Mouse (Mus musculus) adrenal gland, postnatal 36 days (tissue): Measurements from ENCODE around the gene Enpp3. TPM values are rescaled to one million over a fixed set of nuclear protein-coding genes. Genes with fewer than 3 reads are reported as not detected.
"Not testable (repeated sequence)": the region's sequence is repeated elsewhere in the genome, so short reads cannot be mapped to it uniquely, and the experiment has no call there.

Experiments used
- DNase-seq, 2 experiments: peaks; one replicate each; pipeline ENCODE4 v3.0.0; 2021; ENCODE audit warnings: mixed read lengths in 1 of 2
- total RNA-seq, 2 experiments: library from RNA; stranded (reverse); gene quantifications; 2 replicates each; pipeline ENCODE4 v1.2.3; 2021

Enpp3 gene
- total RNA-seq, 2 experiments from 2014 or later, result 1.3 to 1.8 TPM

DNA sequence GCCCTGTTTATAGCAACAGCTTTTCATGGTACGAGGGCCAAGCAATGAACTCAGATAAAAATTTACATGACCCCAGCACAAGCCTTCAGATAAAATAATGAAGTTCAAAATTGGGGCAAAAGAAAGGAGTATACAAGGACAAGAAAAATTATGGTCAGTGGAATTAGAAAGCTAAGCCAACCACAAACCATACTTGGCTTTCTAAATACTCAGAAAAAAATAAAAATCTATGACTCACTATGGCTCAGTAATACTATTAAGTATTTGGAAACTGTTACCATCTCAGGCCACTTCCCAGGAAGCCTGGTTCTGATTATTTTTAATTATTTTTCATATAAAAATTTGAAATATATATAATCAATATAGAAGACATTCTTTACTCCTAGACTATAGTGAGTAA lies 19.8 kb downstream of the Enpp3 start:
- DNase-seq, result no peak

DNA sequence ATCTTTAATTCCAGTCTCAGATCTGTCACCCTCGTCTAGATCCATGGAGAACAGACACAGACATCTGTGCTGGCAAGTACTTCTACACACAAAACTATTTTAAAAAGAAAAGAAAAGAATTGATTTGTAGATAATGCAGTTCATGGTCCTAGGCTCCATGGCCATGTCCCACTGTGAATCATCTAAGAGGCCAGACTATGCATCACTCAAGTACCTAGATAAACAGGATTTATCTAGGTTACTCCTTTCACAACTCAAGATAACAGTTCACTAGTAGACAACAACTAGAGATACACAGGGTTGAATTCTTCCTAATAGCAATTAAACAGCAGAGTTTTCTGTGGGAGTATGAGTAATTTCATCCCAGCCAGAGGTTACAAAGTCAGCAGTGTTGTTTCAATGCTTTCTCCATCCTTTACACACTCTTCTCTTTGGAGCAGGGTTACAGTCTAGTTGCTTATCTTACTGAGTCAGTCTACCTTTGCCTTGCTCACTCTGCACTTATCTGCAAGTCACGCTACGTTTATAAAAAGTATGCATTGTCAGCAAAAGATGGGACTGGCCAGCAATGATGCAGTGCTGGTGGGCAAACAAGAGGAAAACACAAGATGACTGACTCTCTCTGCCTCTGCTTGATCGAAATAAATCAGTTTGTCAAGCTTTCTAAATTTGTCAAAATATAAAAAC lies 20.5 kb downstream of the Enpp3 start:
- DNase-seq, result no peak

DNA sequence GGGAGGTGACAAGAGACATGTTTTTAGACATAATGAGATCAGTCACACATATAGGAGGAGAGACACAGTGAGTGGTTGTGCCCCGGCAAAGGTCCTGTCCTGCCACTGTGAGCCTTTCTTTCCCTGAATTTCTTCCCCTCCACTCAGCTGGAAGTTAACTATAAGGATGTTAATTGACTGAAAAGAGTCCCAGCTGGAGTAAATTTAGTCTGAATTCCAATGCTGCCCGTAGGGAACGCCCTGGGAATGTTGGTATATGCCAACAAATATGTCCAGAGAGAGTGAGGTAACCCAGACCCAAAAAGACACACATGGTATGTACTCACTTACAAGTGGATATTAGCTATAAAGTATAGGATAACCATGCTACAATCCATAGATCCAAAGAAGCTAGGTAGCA lies 23.1 kb downstream of the Enpp3 start:
- DNase-seq, result no peak

GRCm38 (mm10) chr10:24810639-24811038 lies 32.0 kb downstream of the Enpp3 start:
- peak in 1 of 2 experiments; percentile 15 for DNase-seq

GRCm38 (mm10) chr10:24806756-24807155 lies 35.9 kb downstream of the Enpp3 start:
- no peak for DNase-seq

DNA sequence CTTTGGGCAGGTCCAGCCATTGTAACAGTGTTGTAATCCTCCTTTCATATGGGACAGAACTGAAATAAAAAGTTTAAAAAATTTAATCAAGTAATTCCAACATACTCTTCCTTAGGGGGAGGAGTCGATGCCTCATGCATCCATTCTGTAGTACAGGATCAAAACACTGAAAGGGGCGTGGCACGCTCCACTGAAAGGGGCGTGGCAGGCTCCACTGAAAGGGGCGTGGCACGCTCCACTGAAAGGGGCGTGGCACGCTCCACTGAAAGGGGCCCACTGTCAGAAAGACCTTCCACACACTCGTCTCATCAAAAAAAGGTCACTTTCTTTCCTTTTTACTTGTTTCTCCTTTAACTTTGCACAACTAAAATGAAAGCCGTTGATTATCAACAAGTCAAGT lies 36.7 kb downstream of the Enpp3 start:
- no peak for DNase-seq

DNA sequence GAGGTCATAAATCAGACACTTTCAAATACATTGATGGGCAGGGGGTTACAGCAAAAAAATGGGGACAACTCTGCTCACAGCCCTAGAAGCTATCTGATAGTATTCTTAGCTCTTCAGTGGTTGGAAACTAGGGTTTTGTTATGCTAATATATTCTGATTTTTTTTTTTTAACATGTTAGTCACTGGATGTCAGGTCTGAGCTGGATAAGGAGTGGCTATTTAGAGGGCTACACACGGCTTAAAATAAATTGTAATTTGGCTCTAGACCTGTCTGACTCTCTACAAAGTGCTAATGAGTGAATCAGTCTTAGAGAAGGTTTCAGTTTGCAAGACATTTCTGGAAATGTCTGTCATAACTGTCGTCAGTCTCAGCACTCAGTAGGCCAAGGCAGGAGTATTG lies 37.5 kb downstream of the Enpp3 start:
- DNase-seq, result no peak

- DNase-seq, result not testable (repeated sequence)
Measured at GRCm38 (mm10) chr10:24802742-24803244, 39.8 kb downstream of the Enpp3 start.

DNA sequence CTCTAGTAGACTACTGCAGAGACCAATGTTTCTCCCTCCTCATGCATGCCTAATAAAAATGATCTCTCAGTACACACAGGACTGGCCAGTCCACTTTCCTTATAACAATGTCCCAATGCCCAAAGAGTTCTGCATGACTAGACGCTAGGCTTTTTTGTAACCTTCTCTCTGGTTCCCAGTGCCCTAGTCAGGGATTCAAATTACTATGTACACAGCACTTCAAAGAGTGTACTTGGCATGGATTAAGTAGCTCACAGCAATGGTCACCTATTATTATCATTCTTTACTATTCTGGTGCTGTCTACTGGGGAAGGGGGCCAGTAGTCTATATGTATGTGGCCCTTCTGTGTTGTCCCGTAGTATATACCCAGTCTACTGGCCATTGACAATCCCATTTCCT lies 40.8 kb downstream of the Enpp3 start:
- DNase-seq, result no peak

DNA sequence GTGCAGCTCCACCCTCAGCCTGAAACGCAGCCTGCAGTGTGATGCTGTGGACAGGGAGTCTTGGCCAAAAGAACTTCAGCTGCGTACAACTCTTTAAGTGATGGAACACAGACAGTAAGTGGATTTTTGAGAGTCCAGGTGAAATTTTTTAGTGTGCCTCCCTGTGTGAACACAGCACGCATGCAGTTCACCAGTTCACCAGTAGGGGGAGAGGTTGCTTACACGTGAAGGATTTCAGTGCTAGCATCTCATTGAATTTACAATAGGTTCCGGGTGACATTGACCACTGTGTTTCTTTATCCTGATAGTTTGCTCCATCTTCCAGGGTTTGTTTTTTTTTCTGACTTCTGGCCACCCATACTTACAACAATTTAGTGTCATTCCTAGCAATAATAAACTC lies 45.4 kb downstream of the Enpp3 start:
- DNase-seq, result peak; percentile 65 to 76

- DNase-seq, result no peak
Measured at GRCm38 (mm10) chr10:24792756-24793155, 49.9 kb downstream of the Enpp3 start.

- peak; percentile 48 to 68 for DNase-seq
Measured at GRCm38 (mm10) chr10:24789747-24790545, 52.7 kb downstream of the Enpp3 start.

DNA sequence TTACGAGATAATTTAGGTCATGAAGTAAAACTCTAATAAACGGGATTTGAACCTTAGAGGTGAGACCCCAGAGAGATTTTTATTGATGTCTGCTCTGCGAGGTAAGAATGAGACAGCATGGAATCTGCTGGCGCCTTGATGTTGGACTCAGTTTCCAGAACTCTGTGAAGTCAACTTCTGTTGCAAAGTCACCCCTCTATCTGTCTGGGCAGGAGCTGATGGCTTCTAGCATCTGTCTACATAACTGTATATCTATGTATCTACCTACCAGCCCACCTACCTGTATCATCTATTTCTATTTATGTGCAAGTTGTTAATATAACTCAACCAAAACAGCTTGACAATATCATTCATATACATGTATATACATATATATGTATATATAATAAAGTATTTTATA lies 57.3 kb downstream of the Enpp3 start:
- DNase-seq, result no peak

DNA sequence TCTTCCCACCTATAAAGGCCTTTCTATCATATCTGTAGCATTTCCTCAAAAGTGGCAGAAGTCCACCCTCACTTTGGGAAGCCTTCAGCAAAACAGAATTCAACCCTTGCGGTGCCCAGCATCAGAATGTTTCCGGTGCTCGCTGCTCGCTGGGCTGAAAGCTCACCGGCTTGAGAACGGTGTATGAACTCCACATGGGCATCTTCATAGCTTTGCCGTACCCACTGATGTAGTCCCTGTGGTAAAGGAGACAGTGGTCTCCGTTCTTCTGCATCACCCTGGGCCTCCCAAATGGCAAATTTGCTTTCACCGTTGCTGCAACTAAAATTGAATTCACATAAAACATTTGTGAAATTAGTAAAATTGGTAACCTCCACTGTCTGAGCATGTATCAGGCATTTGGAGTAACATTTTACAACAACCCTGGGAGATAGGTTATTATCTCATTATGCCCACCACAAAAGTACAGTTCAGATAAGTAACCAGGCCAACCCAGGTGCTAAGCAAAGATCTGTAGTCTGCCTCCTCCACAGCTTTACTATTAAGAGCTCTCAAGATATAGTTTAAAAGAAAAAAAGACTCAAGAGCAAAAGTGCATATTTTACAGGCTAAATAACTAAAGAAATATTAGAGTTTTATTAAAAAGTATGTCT lies 57.9 kb downstream of the Enpp3 start:
- no peak for DNase-seq

- no peak for DNase-seq
Measured at GRCm38 (mm10) chr10:24783946-24784345, 58.7 kb downstream of the Enpp3 start.

- DNase-seq, result no peak
Measured at GRCm38 (mm10) chr10:24778643-24779020, 64.0 kb downstream of the Enpp3 start.

- peak in 1 of 2 experiments; percentile 6 for DNase-seq
Measured at GRCm38 (mm10) chr10:24777916-24778642, 64.5 kb downstream of the Enpp3 start.

GRCm38 (mm10) chr10:24769496-24769895 lies 73.1 kb downstream of the Enpp3 start:
- no peak for DNase-seq

GRCm38 (mm10) chr10:24767695-24768094 lies 74.9 kb downstream of the Enpp3 start:
- no peak for DNase-seq

GRCm38 (mm10) chr10:24766061-24766460 lies 76.6 kb downstream of the Enpp3 start:
- no peak for DNase-seq

DNA sequence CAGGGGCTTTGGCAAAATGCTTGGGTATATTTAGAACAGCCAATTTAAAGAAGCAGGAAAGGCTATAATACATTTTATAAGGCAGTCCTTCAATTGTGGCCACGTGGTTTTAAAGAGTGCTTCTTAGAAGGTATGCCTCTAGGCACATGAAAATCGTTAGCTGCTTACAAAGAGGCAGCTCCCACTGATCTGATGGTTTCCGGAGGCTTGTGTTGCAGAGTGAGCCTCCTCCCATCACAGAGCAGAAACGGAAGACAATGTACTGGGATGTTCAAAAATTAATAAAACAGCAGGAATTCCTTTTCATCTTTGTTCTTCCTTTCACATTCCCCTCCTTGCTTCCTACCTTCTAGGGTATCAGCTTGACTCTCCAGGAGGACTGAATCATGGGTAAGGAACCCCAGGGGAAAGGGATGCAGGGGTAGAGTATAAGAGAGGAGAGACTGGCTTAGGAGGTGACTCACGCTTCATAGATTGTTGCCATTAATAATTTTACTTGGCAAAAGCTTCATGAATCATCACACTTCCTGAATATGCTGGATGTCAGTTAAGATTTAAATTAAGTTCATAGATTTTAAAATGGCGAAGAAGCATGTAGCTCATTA lies 77.4 kb downstream of the Enpp3 start:
- DNase-seq, result no peak

DNA sequence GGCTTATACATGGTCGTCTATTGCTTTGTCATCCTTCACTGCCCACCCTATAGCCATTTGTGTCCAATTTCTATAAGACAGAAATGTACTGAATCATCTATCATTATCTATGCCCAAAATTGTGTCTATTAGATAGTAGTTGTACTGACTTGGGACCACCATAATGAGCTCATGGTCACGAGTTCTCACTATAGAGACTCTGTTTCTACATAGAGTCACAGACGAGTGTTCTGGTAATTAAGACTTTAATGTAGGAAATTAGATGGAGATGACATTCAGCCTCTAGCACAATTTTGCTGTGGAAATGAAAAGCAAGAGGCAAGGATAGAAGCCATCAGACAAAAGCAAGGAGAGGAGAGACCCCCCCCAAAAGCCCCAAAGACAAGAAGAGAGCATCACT lies 78.0 kb downstream of the Enpp3 start:
- no peak for DNase-seq
